Mouse (Mus musculus) ES-E14 (cell line): ENCODE measurements around the gene Kcnq5. TPM values are rescaled to one million over a fixed set of nuclear protein-coding genes. Genes with fewer than 3 reads are reported as not detected.
A peak's percentile ranks its signal among the peaks of the same experiment; 100 is the strongest.

ENCODE experiments used
- DNase-seq: peaks from one replicate; pipeline ENCODE4 v3.0.0-alpha.2; 2013; ENCODE audit warnings: low read depth, low spot score
- H3K27ac ChIP-seq: 2 replicates; pipeline ENCODE4 v1.5.1; 2012; ENCODE audit warnings: low read depth, mild to moderate bottlenecking, low read length, moderate library complexity, mixed read lengths; ENCODE audit not compliant: poor library complexity, insufficient read depth, severe bottlenecking
- H3K36me3 ChIP-seq: 2 replicates; pipeline ENCODE4 v1.6.1; 2012; ENCODE audit warnings: mild to moderate bottlenecking, low read length, moderate library complexity, mixed read lengths; ENCODE audit not compliant: control insufficient read depth, poor library complexity, insufficient read depth, severe bottlenecking
- H3K4me1 ChIP-seq, 2 experiments: fragments of 150-350 bp in 1 of 2; sonication (generic) in 1 of 2; 2 replicates each; pipeline ENCODE4 v1.6.1; 2012; ENCODE audit warnings: low read length in 2 of 2, mild to moderate bottlenecking in 1 of 2, mixed read lengths in 1 of 2; ENCODE audit not compliant: control insufficient read depth in 2 of 2, insufficient read depth in 2 of 2, poor library complexity in 1 of 2
- H3K4me3 ChIP-seq, 2 experiments: fragments of 150-350 bp in 1 of 2; sonication (generic) in 1 of 2; 2 replicates each; pipeline ENCODE4 v1.5.1; 2012; ENCODE audit warnings: low read length in 2 of 2, low read depth in 1 of 2, mild to moderate bottlenecking in 1 of 2, mixed read lengths in 1 of 2; ENCODE audit not compliant: insufficient read depth in 1 of 2, poor library complexity in 1 of 2, severe bottlenecking in 1 of 2
- H3K9ac ChIP-seq: 2 replicates; pipeline ENCODE4 v1.6.1; 2012; ENCODE audit warnings: low read depth, mild to moderate bottlenecking, low read length, mixed read lengths; ENCODE audit not compliant: poor library complexity, insufficient read depth, severe bottlenecking
- H3K9me3 ChIP-seq: fragments of 150-350 bp; sonication (generic); 2 replicates; pipeline ENCODE4 v1.6.1; 2012; ENCODE audit warnings: low read depth, mild to moderate bottlenecking, low read length; ENCODE audit not compliant: control insufficient read depth, insufficient read depth
- CHD2 ChIP-seq: IDR thresholded peaks from 2 replicates; pipeline ENCODE4 v1.6.1; 2014; ENCODE audit warnings: mild to moderate bottlenecking, low read depth, low read length, inconsistent platforms
- HCFC1 ChIP-seq: IDR thresholded peaks from 2 replicates; pipeline ENCODE4 v1.6.1; 2012; ENCODE audit warnings: low read length, inconsistent platforms, borderline replicate concordance; ENCODE audit not compliant: insufficient read depth
- MAFK ChIP-seq: IDR thresholded peaks from 2 replicates; pipeline ENCODE4 v1.6.1; 2014; ENCODE audit warnings: mild to moderate bottlenecking, low read depth, low read length, inconsistent platforms; ENCODE audit not compliant: insufficient read depth
- ZC3H11A ChIP-seq: IDR thresholded peaks from 2 replicates; pipeline ENCODE4 v1.6.1; 2012; ENCODE audit warnings: low read depth, mild to moderate bottlenecking, inconsistent platforms, low read length, borderline replicate concordance
- ZNF384 ChIP-seq: IDR thresholded peaks from 2 replicates; pipeline ENCODE4 v1.6.1; 2012; ENCODE audit warnings: low read depth, low read length, inconsistent platforms
- in situ Hi-C, 2 experiments: fragments of 600-800 bp; cut with MboI; formaldehyde crosslinking; loops; one replicate each; pipeline ENCODE4 v1.15.1; 2025; ENCODE audit warnings: low sequenced_read_pairs in 2 of 2, inconsistent platforms in 1 of 2; ENCODE audit not compliant: unreplicated experiment in 2 of 2
- total RNA-seq: library from RNA; depleted of rRNA; stranded (reverse); fragments of 300-350 nt; gene quantifications from 2 replicates; pipeline ENCODE4 v1.2.3, GENCODE M21; 2012; rRNA removed

Kcnq5 gene
- total RNA-seq = 0.45 and 0.63 TPM in 2 replicates

DNA sequence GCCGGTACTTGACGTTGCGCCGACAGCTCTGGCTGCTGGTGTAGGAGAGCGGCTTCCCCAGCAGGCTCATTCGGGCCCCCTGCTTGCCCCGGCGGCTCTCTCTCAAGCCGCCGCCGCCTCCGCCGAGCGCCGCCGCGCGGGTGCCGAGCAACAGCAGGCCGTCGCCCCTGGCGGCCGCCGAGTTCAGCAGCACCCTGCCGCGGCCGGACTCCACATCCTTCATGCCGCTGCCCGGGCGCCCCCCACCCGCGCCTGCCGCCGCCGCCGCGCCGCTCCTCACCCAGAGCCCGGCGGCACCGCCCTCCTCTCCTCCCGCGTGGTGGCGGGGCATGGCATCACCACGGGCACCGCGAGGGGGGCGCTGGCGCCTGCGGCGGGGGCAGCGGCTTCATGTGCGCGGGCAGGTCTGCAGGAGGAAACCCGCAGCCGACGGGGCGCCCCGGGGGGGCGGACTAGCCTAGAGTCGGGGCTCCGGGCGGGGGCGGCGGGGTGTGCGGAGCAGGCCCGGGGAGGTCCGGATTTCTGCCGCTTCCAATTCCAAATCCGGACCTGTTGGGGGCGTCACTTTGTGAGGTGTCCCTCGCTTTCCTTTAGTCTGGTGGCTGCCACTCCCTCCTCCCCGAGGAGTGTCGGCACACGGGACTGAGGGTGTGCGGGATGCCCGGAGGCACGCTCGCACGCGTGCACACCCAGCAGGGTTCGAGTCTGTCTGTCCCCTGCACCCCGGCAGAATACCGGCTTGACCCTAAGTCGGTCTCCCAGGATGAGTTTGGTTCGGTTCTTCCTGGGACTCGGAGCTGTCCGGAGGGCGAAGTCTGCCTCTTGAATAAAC is at the start of gene Kcnq5:
TSS of gene Kcnq5 (minus strand) at position 692 of the 832 bp plus-strand sequence.
- Histone ChIP-seq H3K36me3 (no peaks in the 10 kb centered on the region), H3K9me3 (no peaks in the 10 kb centered on the region), H3K9ac (peak within 1 kb of the TSS; percentile 49), H3K27ac (no peak within 1 kb of the TSS), H3K4me1 (no peaks in the 10 kb centered on the region; a peak in 1 of 4 replicates), H3K4me3 (peak within 1 kb of the TSS; percentile 67 to 70)
- in situ Hi-C loops = no loop called here
- TF ChIP-seq CHD2 (no peak), HCFC1 (no peak), MAFK (no peak), ZNF384 (no peak), ZC3H11A (no peak)
- peak; percentile 25 for DNase-seq

DNA sequence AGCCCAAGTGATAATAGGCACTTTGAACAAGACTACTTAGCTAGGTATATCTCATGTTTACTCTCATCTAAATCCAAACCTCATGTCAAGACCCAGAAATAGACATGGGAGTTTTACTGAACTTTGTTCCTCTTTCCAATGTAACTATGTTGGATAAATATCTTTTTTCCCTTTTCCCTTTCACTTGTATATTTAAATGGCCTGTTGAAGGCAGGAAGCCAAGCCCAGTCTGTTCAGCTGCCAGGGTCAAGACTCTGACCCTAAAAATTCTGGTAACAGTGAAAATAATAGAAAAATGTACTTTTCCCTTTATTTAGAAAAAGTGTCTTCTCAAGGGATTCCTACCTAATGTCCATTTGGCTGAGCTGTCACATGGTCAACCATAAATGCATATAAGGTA is 18.0 kb upstream of the Kcnq5 start:
- Histone ChIP-seq H3K36me3 (no peaks in the 10 kb centered on the region), H3K27ac (no peak overlapping the region), H3K4me1 (no peaks in the 10 kb centered on the region), H3K4me3 (no peak overlapping the region), H3K9me3 (no peaks in the 10 kb centered on the region), H3K9ac (no peak overlapping the region)
- in situ Hi-C loops = no loop called here
- TF ChIP-seq MAFK (no peak), HCFC1 (no peak), ZNF384 (no peak), ZC3H11A (no peak), CHD2 (no peak)
- DNase-seq = no peak

DNA sequence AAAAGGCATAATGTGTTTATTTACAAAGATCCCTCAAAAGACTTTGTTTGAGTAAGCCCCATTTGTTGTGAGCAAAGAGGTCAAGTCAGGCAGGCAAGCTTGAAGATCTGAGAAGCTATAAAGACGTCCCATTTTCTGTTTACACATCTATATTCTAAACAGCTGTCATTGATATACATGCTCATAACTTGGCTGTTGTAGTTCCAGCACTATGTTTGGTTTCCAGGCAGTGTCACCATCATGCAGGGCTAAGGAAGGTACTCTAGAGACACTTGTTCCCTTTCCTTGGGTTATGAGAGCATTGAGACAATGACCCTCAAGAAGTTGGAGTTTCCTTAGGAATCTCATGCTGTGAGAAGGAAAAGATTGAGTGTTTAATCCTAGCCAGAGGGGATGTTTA is 17.6 kb upstream of the Kcnq5 start:
- H3K4me1 ChIP-seq = no peaks in the 10 kb centered on the region
- TF ChIP-seq ZNF384 (no peak), ZC3H11A (no peak), HCFC1 (no peak), CHD2 (no peak), MAFK (no peak)
- no peak overlapping the region for H3K9ac ChIP-seq
- no peak overlapping the region for H3K27ac ChIP-seq
- no peak overlapping the region for H3K4me3 ChIP-seq
- in situ Hi-C loops = no loop called here
- H3K9me3 ChIP-seq = no peaks in the 10 kb centered on the region
- no peaks in the 10 kb centered on the region for H3K36me3 ChIP-seq
- DNase-seq = no peak

DNA sequence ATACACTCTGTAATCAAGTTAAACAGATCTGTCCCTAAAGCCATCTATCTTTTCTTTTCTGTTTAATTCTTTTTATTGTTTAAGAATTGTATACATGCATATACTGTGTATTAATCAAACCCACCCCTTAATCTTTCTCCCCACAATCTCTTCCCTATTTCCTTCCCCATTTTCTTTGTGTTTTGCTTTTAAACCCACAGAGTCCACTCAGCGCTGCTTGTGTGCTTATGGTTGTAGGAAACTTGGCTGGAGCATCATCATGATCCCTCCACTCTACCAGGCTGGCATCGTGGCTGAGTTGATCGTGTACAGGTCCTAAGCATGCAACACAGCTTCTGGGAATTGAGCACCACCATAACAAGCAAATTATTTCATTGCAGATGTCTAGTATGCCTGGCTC is 12.3 kb upstream of the Kcnq5 start:
- no peak overlapping the region for H3K4me3 ChIP-seq
- no peaks in the 10 kb centered on the region for H3K9me3 ChIP-seq
- no peaks in the 10 kb centered on the region for H3K36me3 ChIP-seq
- H3K4me1 ChIP-seq = no peaks in the 10 kb centered on the region
- TF ChIP-seq CHD2 = no peak
- no peak for TF ChIP-seq ZC3H11A
- TF ChIP-seq ZNF384 = no peak
- no peak for TF ChIP-seq HCFC1
- TF ChIP-seq MAFK = no peak
- no peak overlapping the region for H3K27ac ChIP-seq
- in situ Hi-C loops = no loop called here
- no peak overlapping the region for H3K9ac ChIP-seq
- no peak for DNase-seq

DNA sequence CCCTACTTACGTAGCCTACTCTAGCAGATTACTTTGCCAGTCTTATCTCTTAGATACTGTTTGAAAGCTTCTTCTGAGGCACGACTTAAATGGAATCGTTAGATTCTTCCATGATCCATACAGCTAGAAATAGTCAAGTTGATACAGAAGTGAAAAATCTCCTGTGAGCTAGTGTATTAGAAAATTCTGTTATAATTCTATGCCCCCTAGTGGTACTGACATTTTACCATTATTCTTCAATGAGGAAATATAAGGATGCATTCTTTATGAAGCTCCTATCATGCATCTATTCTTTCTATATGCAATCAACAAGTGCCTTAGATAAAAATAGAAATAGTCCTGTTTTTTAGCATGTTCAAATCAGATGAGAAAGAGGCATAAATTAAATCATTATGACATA is 5.4 kb upstream of the Kcnq5 start:
- DNase-seq = no peak
- H3K36me3 ChIP-seq = no peaks in the 10 kb centered on the region

More for the DNA sequence above, 5.4 kb upstream of the Kcnq5 start:
- Histone ChIP-seq H3K4me1 (no peaks in the 10 kb centered on the region), H3K9me3 (no peaks in the 10 kb centered on the region), H3K4me3 (no peak overlapping the region), H3K27ac (no peak overlapping the region), H3K9ac (no peak overlapping the region)
- TF ChIP-seq HCFC1 = no peak
- no peak for TF ChIP-seq CHD2
- TF ChIP-seq MAFK = no peak
- TF ChIP-seq ZC3H11A = no peak
- no peak for TF ChIP-seq ZNF384
- in situ Hi-C loops = no loop called here
